Mouse (Mus musculus) bone marrow macrophage, adult 2 months (primary cell): ENCODE data around the gene Abcb4.
"Not testable (repeated sequence)": the region's sequence is repeated elsewhere in the genome, so short reads cannot be mapped to it uniquely, and the experiment has no call there.

ENCODE experiments used
- CTCF ChIP-seq: IDR thresholded peaks from 2 replicates; pipeline ENCODE4 v1.5.1; 2012; ENCODE audit warnings: low read depth, mild to moderate bottlenecking, low read length, moderate library complexity
- POLR2A ChIP-seq: IDR thresholded peaks from 2 replicates; pipeline ENCODE4 v1.6.1; 2012; ENCODE audit warnings: mild to moderate bottlenecking, low read depth, low read length, borderline replicate concordance

- not testable (repeated sequence) for TF ChIP-seq CTCF, POLR2A
These were observed 44.6 kb upstream of the Abcb4 start for GRCm38 (mm10) chr5:8848607-8849575.
